Mouse (Mus musculus) thymus, adult 2 months (tissue): ENCODE data around the gene Abr.

Experiments
- CTCF ChIP-seq: fragments of 200-500 bp; IDR thresholded peaks from 2 replicates; pipeline ENCODE4 v1.5.1; 2012; ENCODE audit warnings: mild to moderate bottlenecking, control low read depth, low read length, moderate library complexity, borderline replicate concordance; ENCODE audit not compliant: control insufficient read depth, poor library complexity, insufficient read depth; ENCODE audit errors: extremely low read depth
- POLR2A ChIP-seq: fragments of 200-500 bp; IDR thresholded peaks from 2 replicates; pipeline ENCODE4 v1.6.1; 2012; ENCODE audit warnings: mild to moderate bottlenecking, low read length, control low read depth, moderate library complexity; ENCODE audit not compliant: control insufficient read depth, poor library complexity, insufficient read depth; ENCODE audit errors: extremely low read depth

DNA sequence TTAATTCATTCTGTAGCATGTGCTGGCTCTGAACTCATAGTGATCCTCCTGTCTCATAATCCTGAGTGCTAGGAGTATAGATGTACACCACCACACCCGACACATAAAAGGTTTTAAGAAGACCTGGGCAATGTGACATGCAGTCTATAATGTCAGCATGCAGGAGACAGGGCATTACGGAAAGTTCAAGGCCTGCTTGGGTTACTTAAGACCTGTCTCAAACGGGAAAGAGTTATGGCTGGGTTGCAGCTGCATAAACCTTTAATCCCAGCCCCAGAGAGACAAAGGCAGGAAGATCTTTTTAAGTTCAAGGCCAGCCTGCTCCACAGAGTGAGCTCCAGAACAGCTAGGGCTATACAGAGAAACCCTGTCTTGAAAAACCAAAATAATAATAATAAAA lies 105.2 kb downstream of the Abr start:
- TF ChIP-seq CTCF (no peak), POLR2A (no peak)
